Mouse (Mus musculus): ENCODE data around the gene BC049715. TPM values are rescaled to one million over a fixed set of nuclear protein-coding genes. Genes with fewer than 3 reads are reported as not detected.

Gene BC049715
- polyA plus RNA-seq, 1 experiment from 2014 or later, result 1.7 TPM

- 62% methylated on average over 5 of the region's 5 CpGs for WGBS
- Histone ChIP-seq H3K4me2 (ENCODE audit: low read depth, low read length) (peak overlapping the region; percentile 75), H3K4me1 (replicated peaks; ENCODE audit: control insufficient read depth, insufficient read depth, low read length) (peaks cover 18% of the 10 kb centered on the region), H3K36me3 (ENCODE audit: control insufficient read depth, insufficient read depth, low read length) (0 out of 2 replicates have a peak, but pooled peaks cover 2% of the 10 kb centered on the region), H3K9ac (ENCODE audit: low read length) (peak overlapping the region; percentile 67), H3K4me3 (ENCODE audit: low read length) (no peak overlapping the region; the same call in 1 of the 2 replicates), H3K27me3 (ENCODE audit: control insufficient read depth, insufficient read depth, low read depth, low read length) (no peaks in the 10 kb centered on the region), H3K27ac (ENCODE audit: low read length) (peak overlapping the region; percentile 96), H3K9me3 (ENCODE audit: control insufficient read depth, low read length) (no peaks in the 10 kb centered on the region)
- no peak for ATAC-seq (ENCODE audit: low read depth)
Measured at GRCm38 (mm10) chr6:136806819-136807218, 20.6 kb upstream of the BC049715 start.

GRCm38 (mm10) chr6:136807395-136808013, 19.9 kb upstream of the BC049715 start:
- WGBS, result 21% methylated on average over 18 of the region's 18 CpGs
- 0 out of 2 replicates have a peak, but pooled peaks cover 4% of the 10 kb centered on the region for H3K36me3 ChIP-seq (ENCODE audit: control insufficient read depth, insufficient read depth, low read length)
- H3K4me3 ChIP-seq (ENCODE audit: low read length), result peak overlapping the region; percentile 83
- peak overlapping the region; percentile 75 for H3K4me2 ChIP-seq (ENCODE audit: low read depth, low read length)
- H3K4me1 ChIP-seq (replicated peaks; ENCODE audit: control insufficient read depth, insufficient read depth, low read length), result peaks cover 18% of the 10 kb centered on the region
- H3K9me3 ChIP-seq (ENCODE audit: control insufficient read depth, low read length), result no peaks in the 10 kb centered on the region
- peak overlapping the region; percentile 67 for H3K9ac ChIP-seq (ENCODE audit: low read length)
- no peaks in the 10 kb centered on the region for H3K27me3 ChIP-seq (ENCODE audit: control insufficient read depth, insufficient read depth, low read depth, low read length)
- ATAC-seq (ENCODE audit: low read depth), result no peak
- H3K27ac ChIP-seq (ENCODE audit: low read length), result peak overlapping the region; percentile 96

GRCm38 (mm10) chr6:136808014-136808417, 19.4 kb upstream of the BC049715 start, which contains the start of gene H2afj:
Gene H2afj (plus strand): TSS chr6:136808244.
- H3K4me2 ChIP-seq (ENCODE audit: low read depth, low read length), result peak within 1 kb of the TSS; percentile 95
- H3K36me3 ChIP-seq (ENCODE audit: control insufficient read depth, insufficient read depth, low read length), result peaks cover 6% of the 10 kb centered on the region; the same call in 1 of the 2 replicates
- H3K27me3 ChIP-seq (ENCODE audit: control insufficient read depth, insufficient read depth, low read depth, low read length), result no peaks in the 10 kb centered on the region
- H3K9me3 ChIP-seq (ENCODE audit: control insufficient read depth, low read length), result no peaks in the 10 kb centered on the region
- peak; percentile 81 for ATAC-seq (ENCODE audit: low read depth)
- peak within 1 kb of the TSS; percentile 80 for H3K9ac ChIP-seq (ENCODE audit: low read length)
- under 1% methylated on average over 34 of the region's 34 CpGs for WGBS
- H3K4me1 ChIP-seq (replicated peaks; ENCODE audit: control insufficient read depth, insufficient read depth, low read length), result peaks cover 15% of the 10 kb centered on the region
- peak within 1 kb of the TSS; percentile 83 for H3K4me3 ChIP-seq (ENCODE audit: low read length)
- peak within 1 kb of the TSS; percentile 96 for H3K27ac ChIP-seq (ENCODE audit: low read length)

GRCm38 (mm10) chr6:136808631-136809046, 18.8 kb upstream of the BC049715 start:
- peak overlapping the region; percentile 80 for H3K9ac ChIP-seq (ENCODE audit: low read length)
- under 1% methylated on average over 28 of the region's 28 CpGs for WGBS
- peak; percentile 4; the same call in 1 of the 2 replicates for ATAC-seq (ENCODE audit: low read depth)
- H3K27me3 ChIP-seq (ENCODE audit: control insufficient read depth, insufficient read depth, low read depth, low read length), result no peaks in the 10 kb centered on the region
- H3K4me2 ChIP-seq (ENCODE audit: low read depth, low read length), result peak overlapping the region; percentile 95
- H3K4me1 ChIP-seq (replicated peaks; ENCODE audit: control insufficient read depth, insufficient read depth, low read length), result peaks cover 11% of the 10 kb centered on the region
- no peaks in the 10 kb centered on the region for H3K9me3 ChIP-seq (ENCODE audit: control insufficient read depth, low read length)
- H3K36me3 ChIP-seq (ENCODE audit: control insufficient read depth, insufficient read depth, low read length), result peaks cover 9% of the 10 kb centered on the region
- H3K4me3 ChIP-seq (ENCODE audit: low read length), result peak overlapping the region; percentile 83
- peak overlapping the region; percentile 73 for H3K27ac ChIP-seq (ENCODE audit: low read length)

- Histone ChIP-seq H3K4me3 (ENCODE audit: low read length) (peak overlapping the region; percentile 83), H3K4me2 (ENCODE audit: low read depth, low read length) (peak overlapping the region; percentile 95), H3K9ac (ENCODE audit: low read length) (peak overlapping the region; percentile 80), H3K9me3 (ENCODE audit: control insufficient read depth, low read length) (no peaks in the 10 kb centered on the region), H3K4me1 (replicated peaks; ENCODE audit: control insufficient read depth, insufficient read depth, low read length) (peaks cover 11% of the 10 kb centered on the region), H3K36me3 (ENCODE audit: control insufficient read depth, insufficient read depth, low read length) (peaks cover 13% of the 10 kb centered on the region), H3K27me3 (ENCODE audit: control insufficient read depth, insufficient read depth, low read depth, low read length) (no peaks in the 10 kb centered on the region), H3K27ac (ENCODE audit: low read length) (peak overlapping the region; percentile 73)
- 8% methylated on average over 14 of the region's 14 CpGs for WGBS
- no peak for ATAC-seq (ENCODE audit: low read depth)
Measured at GRCm38 (mm10) chr6:136809077-136809476, 18.3 kb upstream of the BC049715 start.

- H3K4me3 ChIP-seq (ENCODE audit: low read length), result peak overlapping the region; percentile 83
- H3K27ac ChIP-seq (ENCODE audit: low read length), result no peak overlapping the region
- H3K36me3 ChIP-seq (ENCODE audit: control insufficient read depth, insufficient read depth, low read length), result peaks cover 18% of the 10 kb centered on the region
- peaks cover 11% of the 10 kb centered on the region for H3K4me1 ChIP-seq (replicated peaks; ENCODE audit: control insufficient read depth, insufficient read depth, low read length)
- no peak for ATAC-seq (ENCODE audit: low read depth)
- no peaks in the 10 kb centered on the region for H3K9me3 ChIP-seq (ENCODE audit: control insufficient read depth, low read length)
- WGBS, result 51% methylated on average over 13 of the region's 13 CpGs
- peak overlapping the region; percentile 95 for H3K4me2 ChIP-seq (ENCODE audit: low read depth, low read length)
- H3K9ac ChIP-seq (ENCODE audit: low read length), result peak overlapping the region; percentile 80; the same call in 1 of the 2 replicates
- H3K27me3 ChIP-seq (ENCODE audit: control insufficient read depth, insufficient read depth, low read depth, low read length), result no peaks in the 10 kb centered on the region
Measured at GRCm38 (mm10) chr6:136809673-136810072, 17.8 kb upstream of the BC049715 start.

GRCm38 (mm10) chr6:136811196-136811595, 16.2 kb upstream of the BC049715 start:
- Histone ChIP-seq H3K27ac (ENCODE audit: low read length) (no peak overlapping the region), H3K9ac (ENCODE audit: low read length) (no peak overlapping the region), H3K27me3 (ENCODE audit: control insufficient read depth, insufficient read depth, low read depth, low read length) (no peaks in the 10 kb centered on the region), H3K4me1 (replicated peaks; ENCODE audit: control insufficient read depth, insufficient read depth, low read length) (peaks cover 6% of the 10 kb centered on the region), H3K9me3 (ENCODE audit: control insufficient read depth, low read length) (no peaks in the 10 kb centered on the region), H3K4me2 (ENCODE audit: low read depth, low read length) (no peak overlapping the region), H3K4me3 (ENCODE audit: low read length) (no peak overlapping the region), H3K36me3 (ENCODE audit: control insufficient read depth, insufficient read depth, low read length) (peaks cover 30% of the 10 kb centered on the region)
- WGBS, result 86% methylated on average over 10 of the region's 10 CpGs
- no peak for ATAC-seq (ENCODE audit: low read depth)

- Histone ChIP-seq H3K27ac (ENCODE audit: low read length) (0 out of 2 replicates have a peak overlapping the region, but pooled peaks have one; percentile 5), H3K36me3 (ENCODE audit: control insufficient read depth, insufficient read depth, low read length) (peaks cover 46% of the 10 kb centered on the region), H3K9ac (ENCODE audit: low read length) (no peak overlapping the region), H3K4me3 (ENCODE audit: low read length) (no peak overlapping the region), H3K9me3 (ENCODE audit: control insufficient read depth, low read length) (no peaks in the 10 kb centered on the region), H3K4me1 (replicated peaks; ENCODE audit: control insufficient read depth, insufficient read depth, low read length) (peaks cover 3% of the 10 kb centered on the region; the same call in 1 of the 2 replicates), H3K4me2 (ENCODE audit: low read depth, low read length) (no peak overlapping the region), H3K27me3 (ENCODE audit: control insufficient read depth, insufficient read depth, low read depth, low read length) (no peaks in the 10 kb centered on the region)
- ATAC-seq (ENCODE audit: low read depth), result no peak
- 37% methylated on average over 4 of the region's 4 CpGs for WGBS
Measured at GRCm38 (mm10) chr6:136813117-136813516, 14.3 kb upstream of the BC049715 start.

GRCm38 (mm10) chr6:136815381-136815780, 12.0 kb upstream of the BC049715 start:
- 85% methylated on average over 7 of the region's 7 CpGs for WGBS
- no peaks in the 10 kb centered on the region for H3K27me3 ChIP-seq (ENCODE audit: control insufficient read depth, insufficient read depth, low read depth, low read length)
- no peaks in the 10 kb centered on the region for H3K4me1 ChIP-seq (replicated peaks; ENCODE audit: control insufficient read depth, insufficient read depth, low read length)
- H3K9ac ChIP-seq (ENCODE audit: low read length), result no peak overlapping the region
- no peak overlapping the region for H3K27ac ChIP-seq (ENCODE audit: low read length)
- ATAC-seq (ENCODE audit: low read depth), result no peak
- no peaks in the 10 kb centered on the region for H3K9me3 ChIP-seq (ENCODE audit: control insufficient read depth, low read length)
- H3K4me3 ChIP-seq (ENCODE audit: low read length), result no peak overlapping the region
- H3K4me2 ChIP-seq (ENCODE audit: low read depth, low read length), result no peak overlapping the region
- H3K36me3 ChIP-seq (ENCODE audit: control insufficient read depth, insufficient read depth, low read length), result peaks cover 64% of the 10 kb centered on the region
